Mouse (Mus musculus) midbrain, postnatal 0 days (tissue): ENCODE measurements at regions not wholly inside any gene's neighbourhood (a gene's known extent, or its start where the extent isn't known, plus 50 kb on each side); places are given as distances from the start of the nearest gene placed in this dataset.
"Not testable (repeated sequence)": the region's sequence is repeated elsewhere in the genome, so short reads cannot be mapped to it uniquely, and the experiment has no call there.

Experiments
- ATAC-seq: fragments of 200-750 bp; cut with Nextera tagmentation; 2 replicates; pipeline ENCODE4 v1.8.0; 2017; ENCODE audit warnings: moderate number of reproducible peaks, mild to moderate bottlenecking, moderate TSS enrichment, moderate library complexity; ENCODE audit not compliant: low FRiP score
- DNase-seq: peaks from one replicate; pipeline ENCODE4 v3.0.0-alpha.2; 2015; ENCODE audit warnings: low spot score
- H3K27ac ChIP-seq: fragments of 300-500 bp; sonication (generic); 2 replicates; pipeline ENCODE4 v1.5.1; 2014; ENCODE audit warnings: low read depth, mild to moderate bottlenecking, low read length, mixed read lengths
- H3K27me3 ChIP-seq: fragments of 300-500 bp; sonication (generic); 2 replicates; pipeline ENCODE4 v1.6.1; 2014; ENCODE audit warnings: low read length, control low read depth, mixed read lengths; ENCODE audit not compliant: insufficient read depth
- H3K36me3 ChIP-seq: fragments of 300-500 bp; sonication (generic); 2 replicates; pipeline ENCODE4 v1.6.1; 2014; ENCODE audit warnings: low read length, control low read depth, mixed read lengths; ENCODE audit not compliant: insufficient read depth
- H3K4me1 ChIP-seq: fragments of 300-500 bp; sonication (generic); 2 replicates; pipeline ENCODE4 v1.6.1; 2014; ENCODE audit warnings: mild to moderate bottlenecking, control low read depth, antibody characterized with exemption, low read length, mixed read lengths; ENCODE audit not compliant: insufficient read depth
- H3K4me2 ChIP-seq: fragments of 300-500 bp; sonication (generic); 2 replicates; pipeline ENCODE4 v1.6.1; 2014; ENCODE audit warnings: low read depth, mild to moderate bottlenecking, low read length, mixed read lengths; ENCODE audit not compliant: poor library complexity, severe bottlenecking
- H3K4me3 ChIP-seq: fragments of 300-500 bp; sonication (generic); 2 replicates; pipeline ENCODE4 v1.5.1; 2014; ENCODE audit warnings: low read depth, mild to moderate bottlenecking, low read length, moderate library complexity
- H3K9ac ChIP-seq: fragments of 300-500 bp; sonication (generic); replicated peaks from 2 replicates; pipeline ENCODE4 v1.6.1; 2014; ENCODE audit warnings: mild to moderate bottlenecking, low read length, moderate library complexity, mixed read lengths; ENCODE audit not compliant: poor library complexity, severe bottlenecking
- H3K9me3 ChIP-seq: fragments of 300-500 bp; sonication (generic); 2 replicates; pipeline ENCODE4 v1.6.1; 2016; ENCODE audit warnings: low read length, control low read depth
- CTCF ChIP-seq: IDR thresholded peaks from 2 replicates; pipeline ENCODE4 v1.5.1; 2016; ENCODE audit warnings: antibody characterized with exemption, mild to moderate bottlenecking
- WGBS: fragments of 180-500 bp; shearing (Covaris S2); extraction: QIAGEN DNeasy Blood & Tissue Kit; methylation state at CpG from one replicate; pipeline ENCODE4 v1.1.7; 2014; 5-methylcytosine and 5-hydroxymethylcytosine counted together

- H3K4me3 ChIP-seq, H3K4me2 ChIP-seq, H3K4me1 ChIP-seq, H3K9me3 ChIP-seq, H3K27me3 ChIP-seq, H3K36me3 ChIP-seq, H3K27ac ChIP-seq, DNase-seq, ATAC-seq, H3K9ac ChIP-seq: not testable (repeated sequence)
- 40% methylated on average over 9 of the region's 9 CpGs for WGBS
Measured at GRCm38 (mm10) chr17:13555311-13556059, 201.1 kb downstream of the Tcp10c start.

GRCm38 (mm10) chr17:13556060-13556660 is 201.8 kb downstream of the Tcp10c start:
- not testable (repeated sequence) for ATAC-seq

GRCm38 (mm10) chr17:13558863-13559262 is 201.5 kb upstream of the Afdn start:
- ATAC-seq (no peak), DNase-seq (no peak)
- Histone ChIP-seq H3K4me1 (no peaks in the 10 kb centered on the region), H3K9ac (no peak overlapping the region), H3K27me3 (no peaks in the 10 kb centered on the region), H3K27ac (no peak overlapping the region), H3K36me3 (no peaks in the 10 kb centered on the region), H3K4me2 (no peak overlapping the region), H3K4me3 (no peak overlapping the region), H3K9me3 (no peaks in the 10 kb centered on the region)
- TF ChIP-seq CTCF: no peak
- 87% methylated on average over 3 of the region's 3 CpGs for WGBS

More at GRCm38 (mm10) chr17:13556060-13556660, 201.8 kb downstream of the Tcp10c start:
- not testable (repeated sequence) for H3K4me3 ChIP-seq, H3K27me3 ChIP-seq, H3K9ac ChIP-seq, H3K27ac ChIP-seq, DNase-seq, H3K4me2 ChIP-seq, H3K9me3 ChIP-seq, H3K36me3 ChIP-seq, H3K4me1 ChIP-seq
- 78% methylated on average over 16 of the region's 16 CpGs for WGBS

GRCm38 (mm10) chr17:13561342-13561741 is 199.0 kb upstream of the Afdn start:
- Histone ChIP-seq H3K4me1 (no peaks in the 10 kb centered on the region), H3K9me3 (no peaks in the 10 kb centered on the region), H3K27ac (no peak overlapping the region), H3K9ac (no peak overlapping the region), H3K4me3 (no peak overlapping the region), H3K36me3 (no peaks in the 10 kb centered on the region), H3K4me2 (no peak overlapping the region), H3K27me3 (no peaks in the 10 kb centered on the region)
- WGBS: 89% methylated on average over 8 of the region's 8 CpGs
- no peak for TF ChIP-seq CTCF
- no peak for DNase-seq
- no peak for ATAC-seq

- TF ChIP-seq CTCF: no peak
- Histone ChIP-seq H3K4me2 (no peak overlapping the region), H3K9ac (no peak overlapping the region), H3K4me3 (no peak overlapping the region), H3K27ac (no peak overlapping the region), H3K4me1 (no peaks in the 10 kb centered on the region), H3K9me3 (no peaks in the 10 kb centered on the region), H3K36me3 (no peaks in the 10 kb centered on the region), H3K27me3 (no peaks in the 10 kb centered on the region)
- ATAC-seq (no peak), DNase-seq (no peak)
- WGBS: 92% methylated on average over 2 of the region's 2 CpGs
Measured at GRCm38 (mm10) chr17:13562974-13563373, 197.4 kb upstream of the Afdn start.

- WGBS: 94% methylated on average over 7 of the region's 7 CpGs
- no peak for ATAC-seq
- no peaks in the 10 kb centered on the region for H3K9me3 ChIP-seq
- no peaks in the 10 kb centered on the region for H3K4me1 ChIP-seq
- TF ChIP-seq CTCF: no peak
- H3K27ac ChIP-seq: no peak overlapping the region
- no peak for DNase-seq
- H3K9ac ChIP-seq: no peak overlapping the region
- H3K36me3 ChIP-seq: no peaks in the 10 kb centered on the region
- no peak overlapping the region for H3K4me3 ChIP-seq
- no peaks in the 10 kb centered on the region for H3K27me3 ChIP-seq
- no peak overlapping the region for H3K4me2 ChIP-seq
Measured at GRCm38 (mm10) chr17:13564800-13565199, 195.5 kb upstream of the Afdn start.
